Mouse (Mus musculus): ENCODE data around the gene Gm20422.
"Not testable (repeated sequence)": the region's sequence is repeated elsewhere in the genome, so short reads cannot be mapped to it uniquely, and the experiment has no call there.

Gene Gm20422

GRCm38 (mm10) chr8:69713516-69713915 lies 61.2 kb downstream of the Gm20422 start:
- DNase-seq (ENCODE audit: low spot score in 2 of 2): no peak

- DNase-seq (ENCODE audit: low spot score in 2 of 2): not testable (repeated sequence)
Measured at GRCm38 (mm10) chr8:69710624-69711023, 64.1 kb downstream of the Gm20422 start, which contains the start of gene Zfp869. Gene Zfp869 (minus strand): TSS chr8:69710724.

- no peak for DNase-seq (ENCODE audit: low spot score in 2 of 2)
Measured at GRCm38 (mm10) chr8:69701810-69702209, 72.9 kb downstream of the Gm20422 start.

All from spleen, postnatal 10 days (tissue).